13 mouse cellular contexts compared by ENCODE assay signal in genomic region chrX:161926683-161927053, GRCm38 (mm10).
DNase-seq lines count a peak whose midpoint lies in the region; ATAC-seq lines count a peak whose summit lies in the region.
"Had no signal": no experiment of that assay in that cellular context is flagged by ENCODE, and none has a peak within 500 bp of the region (broad histone marks: within the 10 kb centered on the region; RNA-seq: fewer than 3 reads in every experiment).

No protein-coding gene starts in this region.

- 0 out of 2 replicates have a peak, but pooled peaks have one; percentile 24 for ATAC-seq in kidney, embryonic 14.5 days (ENCODE audit: low FRiP score, low TSS enrichment)
- 0 out of 2 replicates have a peak, but pooled peaks have one; percentile 12 for ATAC-seq in forebrain, embryonic 13.5 days
- ATAC-seq in limb, embryonic 15.5 days (ENCODE audit: insufficient number of reproducible peaks, low FRiP score, low TSS enrichment, low read depth) = no peak

- intact Hi-C loops in left cerebral cortex, postnatal 25 days (cut with DNase I) = no loop called here

- no peak for DNase-seq in kidney, adult 18-20 months
- DNase-seq in embryonic facial prominence, embryonic 10.5 days (ENCODE audit: low spot score) = no peak
- DNase-seq in left cerebral cortex, postnatal 25 days (ENCODE audit: low spot score in 2 of 2) = no peak
- no peak for DNase-seq in thymus, postnatal 10 days (ENCODE audit: low spot score in 2 of 2)
- no peak for DNase-seq in urinary bladder, postnatal 25 days (ENCODE audit: low spot score)
- DNase-seq: adrenal gland, postnatal 25 days; left cerebral cortex, postnatal 4 days; right cerebral cortex, adult 18-20 months had no signal

- no peaks in the 10 kb centered on the region for H3K36me3 ChIP-seq in kidney, embryonic 14.5 days (ENCODE audit: control insufficient read depth, insufficient read depth, low read length)
- H3K36me3 ChIP-seq in embryonic facial prominence, embryonic 10.5 days (replicated peaks) = no peaks in the 10 kb centered on the region
- no peaks in the 10 kb centered on the region for H3K36me3 ChIP-seq in forebrain, embryonic 13.5 days (ENCODE audit: poor library complexity, severe bottlenecking)
- H3K36me3 ChIP-seq in limb, embryonic 15.5 days = no peaks in the 10 kb centered on the region
- H3K36me3 ChIP-seq: neural tube, embryonic 13.5 days had no signal

- H3K9me3 ChIP-seq in kidney, embryonic 14.5 days (ENCODE audit: control insufficient read depth, low read length) = no peaks in the 10 kb centered on the region
- H3K9me3 ChIP-seq in embryonic facial prominence, embryonic 10.5 days = no peaks in the 10 kb centered on the region
- no peaks in the 10 kb centered on the region for H3K9me3 ChIP-seq in forebrain, embryonic 13.5 days (replicated peaks)
- H3K9me3 ChIP-seq in limb, embryonic 15.5 days = no peaks in the 10 kb centered on the region
- H3K9me3 ChIP-seq: neural tube, embryonic 13.5 days had no signal

- H3K4me3 ChIP-seq in kidney, embryonic 14.5 days (ENCODE audit: low read length) = no peak overlapping the region
- peak overlapping the region; percentile 50 for H3K4me3 ChIP-seq in embryonic facial prominence, embryonic 10.5 days
- no peak overlapping the region for H3K4me3 ChIP-seq in forebrain, embryonic 13.5 days
- H3K4me3 ChIP-seq in limb, embryonic 15.5 days = no peak overlapping the region
- H3K4me3 ChIP-seq: neural tube, embryonic 13.5 days had no signal

- H3K4me1 ChIP-seq in kidney, embryonic 14.5 days (ENCODE audit: control insufficient read depth, insufficient read depth, low read length) = no peaks in the 10 kb centered on the region
- peaks cover 16% of the 10 kb centered on the region for H3K4me1 ChIP-seq in embryonic facial prominence, embryonic 10.5 days
- H3K4me1 ChIP-seq in forebrain, embryonic 13.5 days = peaks cover 14% of the 10 kb centered on the region
- peaks cover 11% of the 10 kb centered on the region; the same call in 1 of the 2 replicates for H3K4me1 ChIP-seq in limb, embryonic 15.5 days

- H3K27ac ChIP-seq in kidney, embryonic 14.5 days (ENCODE audit: low read depth, low read length) = no peak overlapping the region; the same call in 1 of the 2 replicates
- peak overlapping the region; percentile 83 for H3K27ac ChIP-seq in embryonic facial prominence, embryonic 10.5 days (replicated peaks)
- H3K27ac ChIP-seq in forebrain, embryonic 13.5 days = 0 out of 2 replicates have a peak overlapping the region, but pooled peaks have one; percentile 65
- H3K27ac ChIP-seq in limb, embryonic 15.5 days = peak overlapping the region; percentile 72
- H3K27ac ChIP-seq: macrophage had no signal

- H3K27me3 ChIP-seq in kidney, embryonic 14.5 days (ENCODE audit: control insufficient read depth, insufficient read depth, low read length) = no peaks in the 10 kb centered on the region
- H3K27me3 ChIP-seq in embryonic facial prominence, embryonic 10.5 days (replicated peaks; ENCODE audit: low read depth, poor library complexity, severe bottlenecking) = peaks cover 100% of the 10 kb centered on the region
- H3K27me3 ChIP-seq in forebrain, embryonic 13.5 days = peaks cover 12% of the 10 kb centered on the region; the same call in 1 of the 2 replicates
- peaks cover 20% of the 10 kb centered on the region; the same call in 1 of the 2 replicates for H3K27me3 ChIP-seq in limb, embryonic 15.5 days

- H3K4me2 ChIP-seq in kidney, embryonic 14.5 days (replicated peaks; ENCODE audit: low read depth, low read length) = no peak overlapping the region
- 0 out of 2 replicates have a peak overlapping the region, but pooled peaks have one; percentile 43 for H3K4me2 ChIP-seq in forebrain, embryonic 13.5 days
- H3K4me2 ChIP-seq in limb, embryonic 15.5 days = peak overlapping the region; percentile 26; the same call in 1 of the 2 replicates

- H3K9ac ChIP-seq in kidney, embryonic 14.5 days (ENCODE audit: low read depth, low read length) = no peak overlapping the region
- H3K9ac ChIP-seq in forebrain, embryonic 13.5 days = no peak overlapping the region
- H3K9ac ChIP-seq in limb, embryonic 15.5 days = no peak overlapping the region
- H3K9ac ChIP-seq: neural tube, embryonic 13.5 days had no signal
